Mouse (Mus musculus) thymus, postnatal 25 days (tissue): ENCODE results near the gene Chd9.

Experiments
- DNase-seq: peaks from one replicate; pipeline ENCODE4 v3.0.0; 2022

Chd9 gene

GRCm38 (mm10) chr8:90828181-90828986 lies at the start of gene Chd9:
Gene Chd9 (plus strand): TSS chr8:90828352.
- peak; percentile 99 for DNase-seq

- DNase-seq = no peak
These were observed 36.5 kb upstream of the Chd9 start for GRCm38 (mm10) chr8:90791616-90792015.

- peak; percentile 72 for DNase-seq
These were observed 34.4 kb upstream of the Chd9 start for GRCm38 (mm10) chr8:90793710-90794109.

- DNase-seq = peak; percentile 89
These were observed 32.9 kb upstream of the Chd9 start for GRCm38 (mm10) chr8:90794990-90795861.

GRCm38 (mm10) chr8:90799473-90799872 lies 28.7 kb upstream of the Chd9 start:
- DNase-seq = no peak

GRCm38 (mm10) chr8:90813602-90814320 lies 14.4 kb upstream of the Chd9 start:
- peak; percentile 28 for DNase-seq

- no peak for DNase-seq
These were observed 11.9 kb upstream of the Chd9 start for GRCm38 (mm10) chr8:90816061-90816882.

GRCm38 (mm10) chr8:90817293-90817692 lies 10.9 kb upstream of the Chd9 start, which contains the start of gene Gm19935:
Gene Gm19935 (minus strand): TSS chr8:90817393.
- DNase-seq = no peak

- no peak for DNase-seq
These were observed 8.4 kb upstream of the Chd9 start for GRCm38 (mm10) chr8:90819561-90820320.

- no peak for DNase-seq
These were observed 7.8 kb upstream of the Chd9 start for GRCm38 (mm10) chr8:90820321-90820696.

GRCm38 (mm10) chr8:90822443-90822842 lies 5.7 kb upstream of the Chd9 start:
- no peak for DNase-seq

- no peak for DNase-seq
These were observed 2.7 kb upstream of the Chd9 start for GRCm38 (mm10) chr8:90825459-90825871.

- no peak for DNase-seq
These were observed 1.0 kb downstream of the Chd9 start for GRCm38 (mm10) chr8:90828987-90829740.

- no peak for DNase-seq
These were observed 1.7 kb downstream of the Chd9 start for GRCm38 (mm10) chr8:90829825-90830224.

- no peak for DNase-seq
These were observed 2.8 kb downstream of the Chd9 start for GRCm38 (mm10) chr8:90830980-90831379.

- DNase-seq = no peak
These were observed 4.6 kb downstream of the Chd9 start for GRCm38 (mm10) chr8:90832576-90833289.

GRCm38 (mm10) chr8:90833628-90834320 lies 5.6 kb downstream of the Chd9 start:
- DNase-seq = no peak

- DNase-seq = no peak
These were observed 6.1 kb downstream of the Chd9 start for GRCm38 (mm10) chr8:90834321-90834672.

- no peak for DNase-seq
These were observed 9.3 kb downstream of the Chd9 start for GRCm38 (mm10) chr8:90837440-90837839.
